Mouse (Mus musculus) lung, adult 2 months (tissue): ENCODE results near the gene Rrnad1. TPM values are rescaled to one million over a fixed set of nuclear protein-coding genes. Genes with fewer than 3 reads are reported as not detected.
"Not testable (repeated sequence)": the region's sequence is repeated elsewhere in the genome, so short reads cannot be mapped to it uniquely, and the experiment has no call there.

ENCODE experiments used
- DNase-seq: peaks from one replicate; pipeline ENCODE4 v3.0.0; 2022
- H3K4me1 ChIP-seq: fragments of 200-500 bp; 2 replicates; pipeline ENCODE4 v1.6.1; 2011; ENCODE audit warnings: low read length; ENCODE audit not compliant: control insufficient read depth, insufficient read depth
- H3K4me3 ChIP-seq: fragments of 200-500 bp; replicated peaks from 2 replicates; pipeline ENCODE3; 2011; ENCODE audit warnings: low read depth, mild to moderate bottlenecking, control low read depth, low read length; ENCODE audit errors: extremely low read depth
- CTCF ChIP-seq: fragments of 200-500 bp; IDR thresholded peaks from 2 replicates; pipeline ENCODE4 v1.5.1; 2011; ENCODE audit warnings: mild to moderate bottlenecking, low read length, control low read depth; ENCODE audit not compliant: insufficient read depth
- POLR2A ChIP-seq: fragments of 200-500 bp; IDR thresholded peaks from 2 replicates; pipeline ENCODE4 v1.6.1; 2011; ENCODE audit warnings: low read depth, mild to moderate bottlenecking, control low read depth, low read length, borderline replicate concordance; ENCODE audit errors: extremely low read depth
- WGBS: fragments of 180-500 bp; shearing (Covaris S2); methylation state at CpG from one replicate; pipeline ENCODE4 v1.1.7; 2018; 5-methylcytosine and 5-hydroxymethylcytosine counted together
- polyA plus RNA-seq: library from polyadenylated mRNA; depleted of rRNA; stranded (reverse); fragments of >200 nt; gene quantifications from 2 replicates; pipeline ENCODE4 v1.2.3, GENCODE M21; 2012; rRNA removed

Gene Rrnad1
- polyA plus RNA-seq, 1 experiment: 29.7 TPM

GRCm38 (mm10) chr3:87891481-87891880 lies 39.0 kb downstream of the Rrnad1 start:
- H3K4me3 ChIP-seq: no peak overlapping the region
- H3K4me1 ChIP-seq: no peaks in the 10 kb centered on the region
- no peak for TF ChIP-seq CTCF
- no peak for TF ChIP-seq POLR2A
- DNase-seq: no peak
- 64% methylated on average over 3 of the region's 3 CpGs for WGBS

DNA sequence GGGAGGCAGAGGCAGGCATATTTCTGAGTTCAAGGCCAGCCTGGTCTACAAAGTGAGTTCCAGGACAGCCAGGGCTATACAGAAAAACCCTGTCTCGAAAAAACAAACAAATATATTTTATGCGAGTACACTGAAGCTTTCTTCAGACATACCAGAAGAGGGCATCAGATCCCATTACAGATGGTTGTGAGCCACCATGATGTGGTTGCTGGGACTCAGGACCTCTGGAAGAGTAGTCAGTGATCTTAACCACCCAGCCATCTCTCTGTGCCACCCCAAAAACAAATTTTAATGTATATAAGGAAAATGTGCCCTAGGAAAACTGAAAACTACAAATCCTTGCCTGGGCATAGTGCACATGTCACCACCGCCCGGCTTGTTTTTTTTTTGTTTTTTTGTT lies 43.1 kb downstream of the Rrnad1 start:
- 72% methylated on average over 4 of the region's 4 CpGs for WGBS
- H3K4me3 ChIP-seq, H3K4me1 ChIP-seq, DNase-seq: not testable (repeated sequence)

GRCm38 (mm10) chr3:87886416-87886815 lies 44.1 kb downstream of the Rrnad1 start:
- peaks cover 9% of the 10 kb centered on the region for H3K4me1 ChIP-seq
- no peak for TF ChIP-seq CTCF
- TF ChIP-seq POLR2A: no peak
- 85% methylated on average over 6 of the region's 6 CpGs for WGBS
- H3K4me3 ChIP-seq: no peak overlapping the region
- no peak for DNase-seq

GRCm38 (mm10) chr3:87886004-87886365 lies 44.5 kb downstream of the Rrnad1 start:
- peak; percentile 60 for DNase-seq
- TF ChIP-seq CTCF (no peak), POLR2A (no peak)
- Histone ChIP-seq H3K4me3 (peak overlapping the region; percentile 76), H3K4me1 (peaks cover 9% of the 10 kb centered on the region)
- 6% methylated on average over 10 of the region's 10 CpGs for WGBS

- WGBS: under 1% methylated on average over 33 of the region's 33 CpGs
- H3K4me3 ChIP-seq: peak within 1 kb of the TSS; percentile 85
- peaks cover 9% of the 10 kb centered on the region for H3K4me1 ChIP-seq
- TF ChIP-seq POLR2A: peak; percentile 51; the same call in 1 of the 2 replicates
- TF ChIP-seq CTCF: no peak
- DNase-seq: peak; percentile 85
Measured at GRCm38 (mm10) chr3:87885281-87886003, 45.1 kb downstream of the Rrnad1 start, which contains the start of gene Prcc. Gene Prcc, minus strand, starts transcription at chr3:87885608.

DNA sequence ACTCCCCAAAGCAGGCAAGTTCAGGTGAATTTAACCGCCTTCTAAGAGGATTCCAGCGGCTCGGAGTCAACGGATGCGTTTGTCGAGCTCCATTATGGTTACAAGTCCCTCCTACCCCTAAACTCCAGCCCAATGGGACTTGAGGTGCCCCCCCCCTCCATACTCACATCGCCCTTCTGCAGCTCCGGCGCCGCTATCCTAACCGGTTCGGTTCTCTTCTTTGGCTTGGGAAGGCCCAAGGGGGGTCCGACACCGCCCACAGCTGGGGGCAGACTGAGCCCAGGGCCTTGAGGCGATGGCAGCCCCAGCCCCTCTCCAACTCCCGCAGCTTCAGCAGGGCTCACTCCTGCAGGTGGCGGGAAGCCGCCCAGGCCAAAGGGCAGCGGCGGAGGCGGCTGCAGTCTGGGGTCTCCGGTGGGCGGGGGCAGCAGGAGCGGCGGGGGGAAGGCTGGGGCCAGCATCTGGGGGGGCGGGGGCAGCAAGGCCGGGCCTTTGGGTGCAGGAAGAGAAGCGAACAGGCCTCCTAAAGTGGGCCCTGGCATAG lies 45.7 kb downstream of the Rrnad1 start:
- Histone ChIP-seq H3K4me1 (peaks cover 9% of the 10 kb centered on the region), H3K4me3 (peak overlapping the region; percentile 85)
- under 1% methylated on average over 28 of the region's 28 CpGs for WGBS
- TF ChIP-seq CTCF (no peak), POLR2A (no peak)
- peak; percentile 20 for DNase-seq

- WGBS: 2% methylated on average over 3 of the region's 3 CpGs
- Histone ChIP-seq H3K4me3 (peak overlapping the region; percentile 85), H3K4me1 (peaks cover 9% of the 10 kb centered on the region)
- TF ChIP-seq CTCF (no peak), POLR2A (no peak)
- no peak for DNase-seq
Measured at GRCm38 (mm10) chr3:87884291-87884690, 46.2 kb downstream of the Rrnad1 start.

GRCm38 (mm10) chr3:87877730-87878129 lies 52.8 kb downstream of the Rrnad1 start:
- WGBS: 79% methylated on average over 4 of the region's 4 CpGs
- TF ChIP-seq POLR2A (no peak), CTCF (no peak)
- Histone ChIP-seq H3K4me3 (no peak overlapping the region), H3K4me1 (no peaks in the 10 kb centered on the region; the same call in 1 of the 2 replicates)
- DNase-seq: no peak

Other genes with a start within 250 kb of the Rrnad1 start
- gene Lrrc71, start 182.1 kb downstream of the Rrnad1 start, polyA plus RNA-seq: 9.5 and 15.4 TPM in 2 replicates
- gene Ntrk1, start 135.6 kb downstream of the Rrnad1 start, polyA plus RNA-seq: 0.56 and 0.87 TPM in 2 replicates
- gene Insrr, start 133.8 kb downstream of the Rrnad1 start, polyA plus RNA-seq: 0.19 and 0.66 TPM in 2 replicates
- gene Pear1, start 106.4 kb downstream of the Rrnad1 start, polyA plus RNA-seq: 87.2 and 112 TPM in 2 replicates
- 2.6 and 2.8 TPM in 2 replicates for gene Sh2d2a, start 84.0 kb downstream of the Rrnad1 start, polyA plus RNA-seq
- gene Prcc, start 45.1 kb downstream of the Rrnad1 start, polyA plus RNA-seq: 26.2 and 30.7 TPM in 2 replicates
- 51.6 and 82.6 TPM in 2 replicates for gene Hdgf, start 24.4 kb downstream of the Rrnad1 start, polyA plus RNA-seq
- gene Mrpl24, start 11.2 kb downstream of the Rrnad1 start, polyA plus RNA-seq: 26.7 and 45.8 TPM in 2 replicates
- gene Isg20l2, start 403 bp downstream of the Rrnad1 start, polyA plus RNA-seq: 10.7 and 12.8 TPM in 2 replicates
- 15.1 TPM in 1 of 2 replicates, not detected in the other for gene Crabp2, start 17.9 kb upstream of the Rrnad1 start, polyA plus RNA-seq
- gene Nes, start 40.4 kb upstream of the Rrnad1 start, polyA plus RNA-seq: 26.4 and 31.4 TPM in 2 replicates
- 7.2 and 8.3 TPM in 2 replicates for gene Bcan, start 69.5 kb upstream of the Rrnad1 start, polyA plus RNA-seq
- 0.06 and 0.37 TPM in 2 replicates for gene Hapln2, start 96.9 kb upstream of the Rrnad1 start, polyA plus RNA-seq
- 5.7 and 7.2 TPM in 2 replicates for gene Gpatch4, start 112.4 kb upstream of the Rrnad1 start, polyA plus RNA-seq
- 90.5 and 117 TPM in 2 replicates for gene Naxe, start 127.8 kb upstream of the Rrnad1 start, polyA plus RNA-seq
- not detected in 2 replicates for gene Ttc24, start 147.6 kb upstream of the Rrnad1 start, polyA plus RNA-seq
- 1.8 and 2.5 TPM in 2 replicates for gene Iqgap3, start 151.3 kb upstream of the Rrnad1 start, polyA plus RNA-seq
- gene Mef2d, start 211.7 kb upstream of the Rrnad1 start, polyA plus RNA-seq: 87.0 and 94.3 TPM in 2 replicates